Mouse (Mus musculus) midbrain, embryonic 11.5 days (tissue): ENCODE data around the gene Ctxn1. TPM values are rescaled to one million over a fixed set of nuclear protein-coding genes. Genes with fewer than 3 reads are reported as not detected.
A peak's percentile ranks its signal among the peaks of the same experiment; 100 is the strongest.

ENCODE experiments used
- ATAC-seq: fragments of 200-750 bp; cut with Nextera tagmentation; 2 replicates; pipeline ENCODE4 v1.8.0; 2017; ENCODE audit warnings: moderate TSS enrichment, moderate library complexity; ENCODE audit not compliant: low FRiP score
- DNase-seq: peaks from one replicate; pipeline ENCODE4 v3.0.0; 2015; ENCODE audit warnings: low spot score; ENCODE audit errors: missing footprints
- H3K27ac ChIP-seq: fragments of 300-500 bp; sonication (generic); 2 replicates; pipeline ENCODE4 v1.5.1; 2014; ENCODE audit warnings: low read depth, low read length
- H3K27me3 ChIP-seq: fragments of 300-500 bp; sonication (generic); 2 replicates; pipeline ENCODE4 v1.6.1; 2014; ENCODE audit warnings: mild to moderate bottlenecking, low read length, moderate library complexity, mixed read lengths; ENCODE audit not compliant: control insufficient read depth, insufficient read depth
- H3K36me3 ChIP-seq: fragments of 300-500 bp; sonication (generic); 2 replicates; pipeline ENCODE4 v1.6.1; 2014; ENCODE audit warnings: mild to moderate bottlenecking, low read length, moderate library complexity, mixed read lengths; ENCODE audit not compliant: control insufficient read depth, insufficient read depth
- H3K4me1 ChIP-seq: fragments of 300-500 bp; sonication (generic); 2 replicates; pipeline ENCODE4 v1.6.1; 2014; ENCODE audit warnings: low read length; ENCODE audit not compliant: control insufficient read depth, insufficient read depth
- H3K4me2 ChIP-seq: fragments of 300-500 bp; sonication (generic); 2 replicates; pipeline ENCODE4 v1.6.1; 2014; ENCODE audit warnings: mild to moderate bottlenecking, moderate library complexity
- H3K4me3 ChIP-seq: fragments of 300-500 bp; sonication (generic); 2 replicates; pipeline ENCODE4 v1.5.1; 2014; ENCODE audit warnings: low read depth, low read length
- H3K9ac ChIP-seq: fragments of 300-500 bp; sonication (generic); 2 replicates; pipeline ENCODE4 v1.6.1; 2014; ENCODE audit warnings: low read length
- H3K9me3 ChIP-seq: fragments of 300-500 bp; sonication (generic); 2 replicates; pipeline ENCODE4 v1.6.1; 2016; ENCODE audit warnings: low read length; ENCODE audit not compliant: control insufficient read depth
- WGBS: fragments of 180-500 bp; shearing (Covaris S2); extraction: QIAGEN DNeasy Blood & Tissue Kit; methylation state at CpG from one replicate; pipeline ENCODE4 v1.1.7; 2014; 5-methylcytosine and 5-hydroxymethylcytosine counted together
- polyA plus RNA-seq: library from polyadenylated mRNA; unstranded; fragments of >200 nt; fragmentation: Nextera tagmentation; extraction: Ambion mirVana; gene quantifications from 2 replicates; pipeline ENCODE4 v1.2.1, GENCODE M21; 2014

Ctxn1 gene
- polyA plus RNA-seq, 1 experiment from 2014 or later: 110 TPM

DNA sequence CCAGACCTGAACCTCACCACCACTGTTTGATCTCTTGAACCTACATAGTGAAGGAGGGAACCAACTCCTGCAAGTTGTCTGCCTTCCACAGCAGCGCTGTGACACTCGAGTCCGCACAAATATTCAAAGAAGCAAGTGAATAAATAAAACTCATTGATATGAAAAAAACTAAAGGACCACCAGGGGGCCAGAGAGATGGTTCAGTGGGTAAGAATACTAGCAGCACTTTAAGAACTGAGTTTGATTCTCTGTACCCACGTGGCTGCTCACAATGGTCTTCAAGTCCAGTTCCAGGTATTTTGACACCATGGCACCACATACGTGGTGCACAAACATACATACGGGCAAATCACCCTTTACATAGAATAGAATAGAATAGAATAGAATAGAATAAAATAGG lies 48.0 kb downstream of the Ctxn1 start:
- ATAC-seq (no peak), DNase-seq (peak; percentile 76)
- H3K4me3 ChIP-seq: no peak overlapping the region
- H3K9ac ChIP-seq: no peak overlapping the region
- peaks cover 14% of the 10 kb centered on the region for H3K36me3 ChIP-seq
- no peak overlapping the region for H3K4me2 ChIP-seq
- no peaks in the 10 kb centered on the region for H3K9me3 ChIP-seq
- H3K4me1 ChIP-seq: peaks cover 38% of the 10 kb centered on the region
- WGBS: 76% methylated on average over 6 of the region's 6 CpGs
- no peak overlapping the region for H3K27ac ChIP-seq
- H3K27me3 ChIP-seq: peaks cover 14% of the 10 kb centered on the region

Other genes starting within 250 kb of the Ctxn1 start
- gene Cd209f, start 153.4 kb downstream of the Ctxn1 start, polyA plus RNA-seq: not detected in 2 replicates
- gene Cd209g, start 125.2 kb downstream of the Ctxn1 start, polyA plus RNA-seq: not detected in 2 replicates
- gene Evi5l, start 92.7 kb downstream of the Ctxn1 start, polyA plus RNA-seq: 23.1 and 24.8 TPM in 2 replicates
- 25.9 and 31.9 TPM in 2 replicates for gene Prr36, start 41.8 kb downstream of the Ctxn1 start, polyA plus RNA-seq
- 0.07 TPM in 1 of 2 replicates, not detected in the other for gene Lrrc8e, start 32.4 kb downstream of the Ctxn1 start, polyA plus RNA-seq
- gene Map2k7, start 20.5 kb downstream of the Ctxn1 start, polyA plus RNA-seq: 20.8 and 22.7 TPM in 2 replicates
- gene Gm49320, start 20.4 kb downstream of the Ctxn1 start, polyA plus RNA-seq: 0.59 and 1.00 TPM in 2 replicates
- gene Tgfbr3l, start 11.1 kb downstream of the Ctxn1 start, polyA plus RNA-seq: 1.2 and 2.0 TPM in 2 replicates
- gene Snapc2, start 6.2 kb downstream of the Ctxn1 start, polyA plus RNA-seq: 53.9 and 64.6 TPM in 2 replicates
- 67.4 and 70.7 TPM in 2 replicates for gene Timm44, start 16.6 kb upstream of the Ctxn1 start, polyA plus RNA-seq
- 15.7 and 17.8 TPM in 2 replicates for gene Ccl25, start 65.9 kb upstream of the Ctxn1 start, polyA plus RNA-seq
- gene Elavl1, start 66.1 kb upstream of the Ctxn1 start, polyA plus RNA-seq: 366 and 369 TPM in 2 replicates
- gene Cers4, start 233.8 kb upstream of the Ctxn1 start, polyA plus RNA-seq: 12.7 and 15.0 TPM in 2 replicates